ENCODE assay signal across 1 mouse cellular context in the genomic region with DNA sequence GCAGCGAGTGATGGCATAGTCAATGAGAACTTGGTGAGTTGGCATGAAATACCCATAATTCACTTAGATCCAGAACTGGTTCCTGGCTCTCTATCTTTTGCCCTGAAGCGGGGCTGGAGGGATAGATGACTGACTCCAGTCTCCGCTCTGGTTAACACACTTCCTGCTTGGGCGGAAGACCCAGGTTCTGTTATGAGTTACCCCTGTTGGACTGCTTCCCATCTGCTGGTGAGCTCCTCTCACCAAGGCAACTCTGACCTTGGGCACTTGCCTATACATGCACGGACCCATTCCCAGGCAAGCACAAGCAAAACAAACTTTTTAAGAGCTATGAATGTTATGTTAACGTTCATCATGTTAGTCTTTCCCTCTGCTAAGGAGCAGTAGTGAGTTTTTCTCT.
A peak's percentile ranks its signal among the peaks of the same experiment; 100 is the strongest.
TF ChIP-seq lines count a peak whose summit lies in the region.

No protein-coding gene starts in this region.

TF ChIP-seq in CH12.LX, 34 proteins besides CTCF, POLR2A, EP300 and RAD21 (continued from another document):
- no peak for TF ChIP-seq MXI1 (IDR thresholded peaks at IDR 0.05; ENCODE audit: low read depth, low read length)
- no peak for TF ChIP-seq HCFC1 (IDR thresholded peaks at IDR 0.05; ENCODE audit: low read depth, low read length)
- TF ChIP-seq ETS1 (conservative IDR thresholded peaks at IDR 0.05; ENCODE audit: low read depth, low read length), result no peak; the same call in 1 of the 2 replicates
- TF ChIP-seq ZKSCAN1 (IDR thresholded peaks at IDR 0.05; ENCODE audit: borderline replicate concordance, low read depth, low read length), result no peak
- no peak for TF ChIP-seq GABPA (IDR thresholded peaks at IDR 0.05; ENCODE audit: insufficient replicate concordance, low read depth, low read length)
- peak; percentile 55; the same call in 1 of the 2 replicates for TF ChIP-seq TCF12 (IDR thresholded peaks at IDR 0.05; ENCODE audit: low read depth, low read length)
- peak; percentile 88 for TF ChIP-seq IRF4 (IDR thresholded peaks at IDR 0.05; ENCODE audit: low read depth, low read length)
- no peak for TF ChIP-seq KAT2A (IDR thresholded peaks at IDR 0.05; ENCODE audit: insufficient replicate concordance, low read length)
- TF ChIP-seq TBP (conservative IDR thresholded peaks at IDR 0.05; ENCODE audit: low read depth, low read length), result 0 out of 2 replicates have a peak, but pooled peaks have one; percentile 60
- no peak for TF ChIP-seq USF2 (conservative IDR thresholded peaks at IDR 0.05; ENCODE audit: low read depth, low read length)
- no peak for TF ChIP-seq MYC (IDR thresholded peaks at IDR 0.05; ENCODE audit: low read depth, low read length)
- no peak for TF ChIP-seq E2F4 (IDR thresholded peaks at IDR 0.05; ENCODE audit: insufficient replicate concordance, low read depth, low read length)
- TF ChIP-seq SMC3 (IDR thresholded peaks at IDR 0.05; ENCODE audit: low read depth, low read length), result no peak
